Mouse (Mus musculus) lung, postnatal 0 days (tissue): ENCODE results near the gene Thap12. TPM values are rescaled to one million over a fixed set of nuclear protein-coding genes. Genes with fewer than 3 reads are reported as not detected.

Experiments
- ATAC-seq: fragments of 200-750 bp; cut with Nextera tagmentation; 2 replicates; pipeline ENCODE4 v1.8.0; 2017; ENCODE audit warnings: moderate library complexity
- DNase-seq: peaks from one replicate; pipeline ENCODE4 v3.0.0-alpha.2; 2016; ENCODE audit warnings: low spot score
- H3K27ac ChIP-seq: fragments of 300-500 bp; sonication (generic); 2 replicates; pipeline ENCODE4 v1.5.1; 2014; ENCODE audit warnings: antibody characterized with exemption, mild to moderate bottlenecking, low read length, mixed read lengths
- H3K27me3 ChIP-seq: fragments of 300-500 bp; sonication (generic); replicated peaks from 2 replicates; pipeline ENCODE4 v1.6.1; 2014; ENCODE audit warnings: low read length, mixed read lengths; ENCODE audit not compliant: insufficient read depth
- H3K36me3 ChIP-seq: fragments of 300-500 bp; sonication (generic); 2 replicates; pipeline ENCODE4 v1.6.1; 2014; ENCODE audit warnings: low read length, mixed read lengths; ENCODE audit not compliant: insufficient read depth
- H3K4me1 ChIP-seq: fragments of 300-500 bp; sonication (generic); 2 replicates; pipeline ENCODE4 v1.6.1; 2014; ENCODE audit warnings: antibody characterized with exemption, low read depth, low read length, mixed read lengths; ENCODE audit not compliant: insufficient read depth
- H3K4me2 ChIP-seq: fragments of 300-500 bp; sonication (generic); replicated peaks from 2 replicates; pipeline ENCODE4 v1.6.1; 2014; ENCODE audit warnings: low read depth, mild to moderate bottlenecking, low read length, moderate library complexity, mixed read lengths
- H3K4me3 ChIP-seq: fragments of 300-500 bp; sonication (generic); 2 replicates; pipeline ENCODE4 v1.5.1; 2014; ENCODE audit warnings: low read depth, low read length
- H3K9ac ChIP-seq: fragments of 300-500 bp; sonication (generic); replicated peaks from 2 replicates; pipeline ENCODE4 v1.6.1; 2014; ENCODE audit warnings: low read depth, mild to moderate bottlenecking
- H3K9me3 ChIP-seq: fragments of 300-500 bp; sonication (generic); 2 replicates; pipeline ENCODE4 v1.6.1; 2016; ENCODE audit warnings: low read length, mixed read lengths
- CTCF ChIP-seq: IDR thresholded peaks from 2 replicates; pipeline ENCODE4 v1.5.1; 2016; ENCODE audit warnings: antibody characterized with exemption, mild to moderate bottlenecking
- EP300 ChIP-seq: IDR thresholded peaks from 2 replicates; pipeline ENCODE4 v1.6.1; 2016; ENCODE audit warnings: antibody characterized with exemption, mild to moderate bottlenecking, control low read depth
- WGBS: fragments of 180-500 bp; shearing (Covaris S2); extraction: QIAGEN DNeasy Blood & Tissue Kit; methylation state at CpG from one replicate; pipeline ENCODE4 v1.1.7; 2014; 5-methylcytosine and 5-hydroxymethylcytosine counted together
- polyA plus RNA-seq: library from polyadenylated mRNA; unstranded; fragments of >200 nt; fragmentation: Nextera tagmentation; extraction: Ambion mirVana; gene quantifications from 2 replicates; pipeline ENCODE4 v1.2.1, GENCODE M21; 2015

Thap12 gene
- polyA plus RNA-seq, 1 experiment from 2014 or later, result 34.2 TPM

GRCm38 (mm10) chr7:98667956-98668746 lies 34.8 kb upstream of the Thap12 start:
- Histone ChIP-seq H3K9ac (no peak overlapping the region), H3K27me3 (no peaks in the 10 kb centered on the region), H3K27ac (no peak overlapping the region), H3K36me3 (no peaks in the 10 kb centered on the region), H3K4me1 (no peaks in the 10 kb centered on the region; the same call in 1 of the 2 replicates), H3K4me2 (no peak overlapping the region), H3K9me3 (no peaks in the 10 kb centered on the region), H3K4me3 (no peak overlapping the region)
- DNase-seq (peak; percentile 16), ATAC-seq (no peak)
- 43% methylated on average over 6 of the region's 6 CpGs for WGBS
- TF ChIP-seq CTCF, result no peak
- no peak for TF ChIP-seq EP300

GRCm38 (mm10) chr7:98670831-98671230 lies 32.1 kb upstream of the Thap12 start:
- no peaks in the 10 kb centered on the region for H3K27me3 ChIP-seq
- H3K4me3 ChIP-seq, result no peak overlapping the region
- DNase-seq, result no peak
- ATAC-seq, result no peak
- no peaks in the 10 kb centered on the region for H3K9me3 ChIP-seq
- H3K36me3 ChIP-seq, result no peaks in the 10 kb centered on the region
- H3K4me2 ChIP-seq, result no peak overlapping the region
- no peak for TF ChIP-seq EP300
- no peak for TF ChIP-seq CTCF
- no peaks in the 10 kb centered on the region; the same call in 1 of the 2 replicates for H3K4me1 ChIP-seq
- 83% methylated on average over 4 of the region's 4 CpGs for WGBS
- H3K9ac ChIP-seq, result no peak overlapping the region
- H3K27ac ChIP-seq, result no peak overlapping the region

- no peak for TF ChIP-seq EP300
- no peak for TF ChIP-seq CTCF
- Histone ChIP-seq H3K4me3 (no peak overlapping the region), H3K36me3 (no peaks in the 10 kb centered on the region), H3K9ac (no peak overlapping the region), H3K27ac (peak overlapping the region; percentile 20; the same call in 1 of the 2 replicates), H3K27me3 (no peaks in the 10 kb centered on the region), H3K9me3 (no peaks in the 10 kb centered on the region), H3K4me1 (no peaks in the 10 kb centered on the region; the same call in 1 of the 2 replicates), H3K4me2 (no peak overlapping the region)
- DNase-seq (peak; percentile 10), ATAC-seq (peak; percentile 47)
- WGBS, result 35% methylated on average over 9 of the region's 9 CpGs
Observed at GRCm38 (mm10) chr7:98671416-98671815, 31.5 kb upstream of the Thap12 start.

- TF ChIP-seq EP300, result no peak
- TF ChIP-seq CTCF, result no peak
- Histone ChIP-seq H3K27me3 (no peaks in the 10 kb centered on the region), H3K4me2 (no peak overlapping the region), H3K4me3 (no peak overlapping the region), H3K27ac (0 out of 2 replicates have a peak overlapping the region, but pooled peaks have one; percentile 20), H3K9ac (no peak overlapping the region), H3K36me3 (no peaks in the 10 kb centered on the region), H3K4me1 (no peaks in the 10 kb centered on the region; the same call in 1 of the 2 replicates), H3K9me3 (no peaks in the 10 kb centered on the region)
- peak; percentile 84 for ATAC-seq
- DNase-seq, result peak; percentile 71
- WGBS, result 32% methylated on average over 11 of the region's 11 CpGs
Observed at GRCm38 (mm10) chr7:98672241-98672955, 30.5 kb upstream of the Thap12 start.

GRCm38 (mm10) chr7:98674344-98674743 lies 28.6 kb upstream of the Thap12 start:
- H3K27me3 ChIP-seq, result no peaks in the 10 kb centered on the region
- no peak overlapping the region for H3K4me2 ChIP-seq
- H3K36me3 ChIP-seq, result no peaks in the 10 kb centered on the region
- H3K4me1 ChIP-seq, result no peaks in the 10 kb centered on the region; the same call in 1 of the 2 replicates
- DNase-seq (no peak), ATAC-seq (no peak)
- H3K4me3 ChIP-seq, result no peak overlapping the region
- no peak overlapping the region for H3K9ac ChIP-seq
- H3K27ac ChIP-seq, result no peak overlapping the region
- TF ChIP-seq CTCF (no peak), EP300 (no peak)
- H3K9me3 ChIP-seq, result no peaks in the 10 kb centered on the region
- 67% methylated on average over 4 of the region's 4 CpGs for WGBS

- Histone ChIP-seq H3K9me3 (no peaks in the 10 kb centered on the region), H3K27me3 (no peaks in the 10 kb centered on the region), H3K27ac (no peak overlapping the region), H3K36me3 (no peaks in the 10 kb centered on the region), H3K4me1 (no peaks in the 10 kb centered on the region), H3K4me2 (no peak overlapping the region), H3K4me3 (no peak overlapping the region), H3K9ac (no peak overlapping the region)
- WGBS, result 93% methylated on average over 2 of the region's 2 CpGs
- ATAC-seq, result no peak
- DNase-seq, result no peak
- TF ChIP-seq EP300, result no peak
- TF ChIP-seq CTCF, result no peak
Observed at GRCm38 (mm10) chr7:98677511-98677910, 25.4 kb upstream of the Thap12 start.
